Mouse (Mus musculus) small intestine, adult 2 months (tissue): ENCODE measurements around the gene Cyp46a1.

Source experiments
- CTCF ChIP-seq: fragments of 200-500 bp; IDR thresholded peaks from 2 replicates; pipeline ENCODE4 v1.5.1; 2012; ENCODE audit warnings: low read depth, mild to moderate bottlenecking, control low read depth, inconsistent platforms, low read length, moderate library complexity, mixed read lengths; ENCODE audit not compliant: insufficient replicate concordance, insufficient read length; ENCODE audit errors: extremely low read depth
- POLR2A ChIP-seq: fragments of 200-500 bp; IDR thresholded peaks from 2 replicates; pipeline ENCODE4 v1.6.1; 2012; ENCODE audit warnings: low read depth, mild to moderate bottlenecking, control low read depth, inconsistent platforms, low read length, moderate library complexity

GRCm38 (mm10) chr12:108284455-108285224, 49.5 kb upstream of the Cyp46a1 start:
- TF ChIP-seq POLR2A (no peak), CTCF (no peak)
